Mouse (Mus musculus) liver, embryonic 15.5 days (tissue): ENCODE results near the gene Pnpla1. TPM values are rescaled to one million over a fixed set of nuclear protein-coding genes. Genes with fewer than 3 reads are reported as not detected.

Experiments
- ATAC-seq: fragments of 200-750 bp; cut with Nextera tagmentation; 2 replicates; pipeline ENCODE4 v1.8.0; 2017; ENCODE audit warnings: moderate number of reproducible peaks, mild to moderate bottlenecking, moderate library complexity; ENCODE audit not compliant: insufficient read depth
- H3K27ac ChIP-seq: fragments of 300-500 bp; sonication (generic); replicated peaks from 2 replicates; pipeline ENCODE4 v1.5.1; 2015; ENCODE audit warnings: mild to moderate bottlenecking, inconsistent platforms
- H3K27me3 ChIP-seq: fragments of 300-500 bp; sonication (generic); 2 replicates; pipeline ENCODE4 v1.6.1; 2015; ENCODE audit warnings: mild to moderate bottlenecking, inconsistent platforms
- H3K36me3 ChIP-seq: fragments of 300-500 bp; sonication (generic); replicated peaks from 2 replicates; pipeline ENCODE4 v1.6.1; 2015; ENCODE audit warnings: moderate library complexity, mild to moderate bottlenecking, inconsistent platforms
- H3K4me1 ChIP-seq: fragments of 300-500 bp; sonication (generic); replicated peaks from 2 replicates; pipeline ENCODE4 v1.6.1; 2015; ENCODE audit warnings: inconsistent platforms
- H3K4me2 ChIP-seq: fragments of 300-500 bp; sonication (generic); 2 replicates; pipeline ENCODE4 v1.6.1; 2015; ENCODE audit warnings: moderate library complexity, mild to moderate bottlenecking, inconsistent platforms
- H3K4me3 ChIP-seq: fragments of 300-500 bp; sonication (generic); replicated peaks from 2 replicates; pipeline ENCODE4 v1.5.1; 2015; ENCODE audit warnings: mild to moderate bottlenecking, inconsistent platforms
- H3K9ac ChIP-seq: fragments of 300-500 bp; sonication (generic); 2 replicates; pipeline ENCODE4 v1.6.1; 2015; ENCODE audit warnings: moderate library complexity, mild to moderate bottlenecking, inconsistent platforms
- H3K9me3 ChIP-seq: fragments of 300-500 bp; sonication (generic); replicated peaks from 2 replicates; pipeline ENCODE4 v1.6.1; 2016; ENCODE audit warnings: inconsistent platforms
- WGBS: fragments of 180-500 bp; shearing (Covaris S2); methylation state at CpG from one replicate; pipeline ENCODE4 v1.1.7; 2015; ENCODE audit warnings: mixed read lengths; ENCODE audit not compliant: insufficient replicate concordance; 5-methylcytosine and 5-hydroxymethylcytosine counted together
- polyA plus RNA-seq: library from polyadenylated mRNA; unstranded; fragments of >200 nt; fragmentation: Nextera tagmentation; extraction: Ambion mirVana; gene quantifications from 2 replicates; pipeline ENCODE4 v1.2.1, GENCODE M21; 2015

Gene Pnpla1
- polyA plus RNA-seq, 1 experiment from 2014 or later, result 0.06 TPM

DNA sequence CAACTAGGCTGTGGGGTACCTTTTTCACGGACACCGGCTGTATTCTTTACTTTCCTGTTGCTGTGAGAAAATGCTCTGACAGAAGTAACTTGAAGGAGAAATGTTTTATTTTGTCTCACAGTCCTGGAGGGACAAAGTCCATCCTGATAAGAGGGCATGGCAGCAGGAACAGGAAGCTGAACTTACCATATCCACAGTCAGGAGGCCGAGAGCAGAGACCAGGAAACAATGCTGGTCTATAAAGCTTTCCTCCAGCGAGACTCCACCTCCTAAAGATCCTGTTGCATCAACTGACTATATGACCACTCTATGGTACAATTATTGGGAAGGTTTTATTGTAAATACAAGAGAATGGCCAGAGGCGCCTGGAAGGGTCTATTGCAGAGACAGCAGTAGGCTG lies 14.5 kb upstream of the Pnpla1 start:
- no peaks in the 10 kb centered on the region for H3K27me3 ChIP-seq
- H3K9me3 ChIP-seq, result no peaks in the 10 kb centered on the region
- no peak overlapping the region for H3K4me3 ChIP-seq
- H3K4me1 ChIP-seq, result peaks cover 18% of the 10 kb centered on the region
- no peak overlapping the region for H3K27ac ChIP-seq
- peaks cover 23% of the 10 kb centered on the region for H3K36me3 ChIP-seq
- ATAC-seq, result no peak
- no peak overlapping the region for H3K4me2 ChIP-seq
- WGBS, result 68% methylated on average over 5 of the region's 5 CpGs
- H3K9ac ChIP-seq, result no peak overlapping the region

DNA sequence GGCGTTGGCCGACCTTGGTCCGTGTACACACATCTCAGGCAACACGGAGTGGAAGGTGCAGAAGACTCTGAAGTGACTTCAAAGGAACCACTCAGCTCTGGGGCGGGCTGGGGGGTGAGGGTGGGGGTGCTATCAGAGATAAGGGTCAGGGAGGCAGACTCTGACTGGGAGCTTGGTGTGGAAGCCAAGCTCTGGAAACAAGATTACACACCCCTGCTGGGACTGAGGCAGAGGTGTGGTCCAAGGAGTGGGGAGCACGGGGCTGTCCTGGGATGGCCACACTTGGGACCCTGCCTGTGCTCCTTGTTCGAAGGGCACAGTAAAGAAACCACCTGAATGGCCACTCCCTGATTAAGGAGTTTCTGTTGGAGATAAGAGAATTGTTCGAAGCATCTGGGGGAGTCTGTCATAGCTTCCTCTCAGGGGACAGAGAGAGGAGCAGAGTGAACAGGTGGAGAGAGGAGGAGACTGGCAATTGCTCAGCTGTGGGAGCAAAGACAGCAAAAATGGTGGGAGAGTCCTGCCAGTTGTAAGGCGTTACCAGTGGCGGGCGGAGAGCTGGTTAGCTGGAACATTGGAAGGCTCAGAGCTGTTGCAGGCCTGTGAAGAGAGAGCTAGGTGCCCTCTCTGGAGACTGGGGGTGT lies 11.1 kb upstream of the Pnpla1 start:
- H3K4me2 ChIP-seq, result peak overlapping the region; percentile 24; the same call in 1 of the 2 replicates
- no peaks in the 10 kb centered on the region for H3K36me3 ChIP-seq
- H3K4me3 ChIP-seq, result no peak overlapping the region
- no peak overlapping the region for H3K9ac ChIP-seq
- no peaks in the 10 kb centered on the region for H3K9me3 ChIP-seq
- no peaks in the 10 kb centered on the region for H3K27me3 ChIP-seq
- H3K4me1 ChIP-seq, result peaks cover 24% of the 10 kb centered on the region
- 20% methylated on average over 11 of the region's 11 CpGs for WGBS
- no peak overlapping the region; the same call in 1 of the 2 replicates for H3K27ac ChIP-seq
- peak; percentile 66 for ATAC-seq

DNA sequence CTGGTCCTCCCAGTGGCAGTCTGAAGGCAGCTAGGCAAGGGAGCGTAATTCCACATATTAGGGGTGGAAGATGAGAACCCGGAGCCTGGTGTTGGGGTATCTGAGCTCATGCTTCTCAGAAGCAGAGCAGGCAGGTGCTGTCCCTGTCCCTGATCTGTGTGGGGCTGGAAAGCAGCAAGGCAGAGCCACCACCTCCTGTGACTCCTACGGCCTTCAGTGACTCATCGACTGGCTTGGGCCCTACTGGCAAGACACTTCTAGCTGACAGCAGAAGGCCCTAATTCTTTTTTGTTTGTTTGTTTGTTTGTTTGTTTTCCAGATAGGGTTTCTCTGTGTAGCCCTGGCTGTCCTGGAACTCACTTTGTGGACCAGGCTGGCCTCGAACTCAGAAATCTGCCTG lies 7.7 kb upstream of the Pnpla1 start:
- 82% methylated on average over 5 of the region's 5 CpGs for WGBS
- Histone ChIP-seq H3K27ac (no peak overlapping the region), H3K36me3 (no peaks in the 10 kb centered on the region), H3K4me2 (no peak overlapping the region), H3K4me1 (peaks cover 24% of the 10 kb centered on the region), H3K27me3 (no peaks in the 10 kb centered on the region), H3K9ac (no peak overlapping the region), H3K4me3 (no peak overlapping the region), H3K9me3 (no peaks in the 10 kb centered on the region)
- ATAC-seq, result no peak

DNA sequence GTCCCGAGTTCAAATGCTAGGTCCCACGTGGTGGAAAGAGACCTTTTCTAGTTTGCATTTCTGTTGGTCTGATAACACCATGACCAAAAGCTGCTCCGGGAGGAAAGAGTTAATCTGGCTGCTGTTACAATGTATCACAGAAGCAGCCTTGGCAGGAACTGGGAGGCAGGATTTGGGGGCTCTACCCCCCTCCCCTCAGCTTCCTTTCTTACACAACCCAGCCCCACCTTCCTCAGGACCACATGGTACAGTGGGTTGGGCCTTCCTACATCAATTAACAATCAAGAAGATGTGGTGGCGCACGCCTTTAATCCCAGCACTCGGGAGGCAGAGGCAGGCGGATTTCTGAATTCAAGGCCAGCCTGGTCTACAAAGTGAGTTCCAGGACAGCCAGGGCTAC lies 3.8 kb upstream of the Pnpla1 start:
- no peak for ATAC-seq
- 69% methylated on average over 7 of the region's 7 CpGs for WGBS
- H3K27me3 ChIP-seq, result peaks cover 10% of the 10 kb centered on the region; the same call in 1 of the 2 replicates

DNA sequence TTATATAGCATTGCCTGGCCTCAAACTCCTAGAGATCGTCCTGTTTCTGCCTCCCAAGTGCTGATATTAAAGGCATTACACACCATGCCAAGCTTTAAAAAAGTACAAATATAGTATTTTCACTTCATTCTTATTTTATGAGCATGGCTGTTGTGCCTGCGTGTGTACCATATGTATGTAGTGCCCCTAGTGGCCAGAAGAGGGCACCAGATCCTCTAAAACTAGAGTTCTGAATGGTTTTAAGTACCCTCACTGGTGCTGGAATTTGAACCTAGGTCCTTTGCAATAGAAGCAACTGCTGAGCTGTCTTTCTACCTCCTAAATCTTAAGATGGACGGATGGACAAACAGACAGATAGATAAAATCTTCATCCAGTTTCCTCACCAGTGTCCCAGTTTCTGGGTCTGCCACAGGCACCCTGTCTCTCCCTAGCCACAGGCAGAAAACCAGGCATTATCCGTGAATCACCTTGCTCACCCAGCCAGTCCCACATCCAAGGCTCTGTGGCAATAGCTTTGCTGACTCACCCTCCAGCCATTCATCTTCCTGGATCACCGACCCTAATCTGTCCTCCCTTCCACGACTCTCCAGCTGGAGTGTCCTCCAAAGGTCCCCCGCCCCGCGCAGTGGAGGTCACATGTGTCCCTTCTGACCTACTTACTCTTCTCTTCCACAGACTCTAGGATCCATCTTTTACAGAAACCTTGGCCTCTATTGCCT lies 2.9 kb upstream of the Pnpla1 start:
- no peak overlapping the region for H3K4me2 ChIP-seq
- no peak overlapping the region for H3K27ac ChIP-seq
- no peaks in the 10 kb centered on the region for H3K9me3 ChIP-seq
- no peak for ATAC-seq
- no peak overlapping the region for H3K9ac ChIP-seq
- WGBS, result 63% methylated on average over 9 of the region's 9 CpGs
- peaks cover 6% of the 10 kb centered on the region; the same call in 1 of the 2 replicates for H3K4me1 ChIP-seq
- no peaks in the 10 kb centered on the region for H3K36me3 ChIP-seq
- no peak overlapping the region for H3K4me3 ChIP-seq
- H3K27me3 ChIP-seq, result peaks cover 10% of the 10 kb centered on the region; the same call in 1 of the 2 replicates

More for the DNA sequence above, 3.8 kb upstream of the Pnpla1 start:
- H3K27ac ChIP-seq, result no peak overlapping the region
- H3K9me3 ChIP-seq, result no peaks in the 10 kb centered on the region
- no peaks in the 10 kb centered on the region for H3K36me3 ChIP-seq
- H3K4me1 ChIP-seq, result peaks cover 8% of the 10 kb centered on the region
- no peak overlapping the region for H3K4me3 ChIP-seq
- no peak overlapping the region for H3K4me2 ChIP-seq
- H3K9ac ChIP-seq, result no peak overlapping the region

DNA sequence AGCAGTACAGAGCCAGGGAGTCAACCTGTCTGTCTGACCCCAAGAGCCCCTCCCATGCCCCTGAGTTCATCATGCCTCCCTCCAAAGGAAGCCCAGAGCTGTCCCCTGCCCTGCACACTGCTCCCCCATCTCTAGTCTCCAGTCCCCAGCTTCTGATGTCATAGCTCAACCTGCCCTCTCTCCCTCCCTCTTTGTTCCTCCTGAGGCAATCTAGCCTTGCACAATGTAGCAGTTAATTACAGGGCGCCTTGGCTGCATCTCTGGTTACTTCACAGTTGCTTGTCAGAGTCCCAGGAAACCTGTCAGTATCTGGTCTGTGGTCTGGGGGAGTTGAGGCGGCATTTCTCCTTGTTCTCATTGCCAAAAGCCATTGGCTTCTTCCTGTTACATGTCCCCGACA lies 2.2 kb upstream of the Pnpla1 start:
- WGBS, result 35% methylated on average over 3 of the region's 3 CpGs
- H3K27me3 ChIP-seq, result peaks cover 10% of the 10 kb centered on the region; the same call in 1 of the 2 replicates
- no peaks in the 10 kb centered on the region for H3K36me3 ChIP-seq
- no peak overlapping the region for H3K4me2 ChIP-seq
- no peak for ATAC-seq
- no peak overlapping the region for H3K4me3 ChIP-seq
- no peak overlapping the region; the same call in 1 of the 2 replicates for H3K27ac ChIP-seq
- H3K9ac ChIP-seq, result no peak overlapping the region
- H3K4me1 ChIP-seq, result peaks cover 6% of the 10 kb centered on the region; the same call in 1 of the 2 replicates
- no peaks in the 10 kb centered on the region for H3K9me3 ChIP-seq

DNA sequence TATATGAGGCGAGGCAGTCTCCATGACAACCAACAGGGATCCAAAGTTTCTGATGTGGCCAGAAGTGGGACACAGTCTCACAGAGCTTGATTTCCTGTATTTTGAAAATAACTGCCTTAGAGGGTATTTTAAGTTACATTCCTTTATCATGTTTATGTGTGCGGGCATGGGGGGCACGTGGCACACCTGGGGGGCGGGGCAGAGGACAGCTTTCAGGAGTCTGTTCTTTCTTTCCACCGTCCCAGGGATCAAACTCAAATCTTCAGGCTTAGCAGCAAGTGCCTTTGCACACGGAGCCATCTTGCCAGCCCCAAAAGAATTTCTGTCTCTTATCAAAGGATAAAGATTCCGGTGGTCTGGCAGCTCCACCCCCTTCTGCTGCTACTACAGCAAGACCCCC lies 5.7 kb downstream of the Pnpla1 start:
- Histone ChIP-seq H3K36me3 (no peaks in the 10 kb centered on the region), H3K27me3 (peaks cover under 1% of the 10 kb centered on the region; the same call in 1 of the 2 replicates), H3K4me2 (no peak overlapping the region), H3K27ac (no peak overlapping the region), H3K9ac (no peak overlapping the region), H3K4me1 (peaks cover 4% of the 10 kb centered on the region; the same call in 1 of the 2 replicates), H3K9me3 (no peaks in the 10 kb centered on the region), H3K4me3 (no peak overlapping the region)
- 51% methylated on average over 7 of the region's 7 CpGs for WGBS
- ATAC-seq, result no peak

DNA sequence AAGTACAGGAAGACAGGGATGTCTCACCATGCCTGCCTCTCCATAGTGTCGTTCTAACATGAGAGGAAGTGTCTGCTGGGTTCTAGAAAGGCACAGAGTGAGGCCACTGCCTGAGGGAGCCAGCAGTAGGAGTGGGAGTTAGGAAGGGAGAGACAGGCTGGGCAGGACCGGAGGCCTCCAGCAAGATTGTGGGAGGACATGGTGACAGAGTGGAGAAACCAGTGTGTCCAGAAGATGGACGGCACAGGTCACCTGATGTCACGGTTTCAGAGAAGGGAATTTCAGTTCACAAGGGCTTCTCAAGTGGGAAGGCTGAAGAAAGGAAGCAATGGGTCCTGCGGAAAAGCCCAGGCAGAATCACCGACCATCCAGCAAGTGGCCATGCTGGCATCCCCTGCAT lies 6.3 kb downstream of the Pnpla1 start:
- no peak for ATAC-seq
- Histone ChIP-seq H3K9ac (no peak overlapping the region), H3K9me3 (no peaks in the 10 kb centered on the region), H3K4me3 (no peak overlapping the region), H3K36me3 (no peaks in the 10 kb centered on the region), H3K27ac (no peak overlapping the region), H3K4me2 (no peak overlapping the region), H3K4me1 (peaks cover 4% of the 10 kb centered on the region; the same call in 1 of the 2 replicates), H3K27me3 (no peaks in the 10 kb centered on the region; the same call in 1 of the 2 replicates)
- 65% methylated on average over 6 of the region's 6 CpGs for WGBS

DNA sequence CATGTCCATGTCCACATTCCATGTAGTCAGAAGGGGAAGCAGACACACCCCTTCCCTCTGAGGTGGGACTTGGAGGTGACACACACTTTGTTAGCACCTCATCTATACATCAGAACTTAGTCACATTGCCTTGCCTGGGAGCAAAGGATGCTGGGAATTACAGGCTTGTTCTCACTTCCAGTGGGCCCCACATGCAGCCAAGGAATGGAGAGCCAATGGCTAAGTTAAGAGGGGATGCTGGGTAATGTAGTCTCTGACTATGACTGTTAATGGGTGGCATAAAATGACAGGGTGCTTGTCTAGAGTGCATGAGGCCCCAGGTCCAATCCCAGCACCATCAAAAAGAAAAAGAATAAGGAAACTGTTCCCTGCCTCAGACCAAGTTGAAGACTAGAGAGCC lies 8.7 kb downstream of the Pnpla1 start:
- ATAC-seq, result no peak
- Histone ChIP-seq H3K4me2 (no peak overlapping the region), H3K4me3 (no peak overlapping the region), H3K4me1 (peaks cover 6% of the 10 kb centered on the region; the same call in 1 of the 2 replicates), H3K27me3 (peaks cover 3% of the 10 kb centered on the region; the same call in 1 of the 2 replicates), H3K27ac (no peak overlapping the region), H3K9ac (no peak overlapping the region), H3K36me3 (no peaks in the 10 kb centered on the region), H3K9me3 (no peaks in the 10 kb centered on the region)

DNA sequence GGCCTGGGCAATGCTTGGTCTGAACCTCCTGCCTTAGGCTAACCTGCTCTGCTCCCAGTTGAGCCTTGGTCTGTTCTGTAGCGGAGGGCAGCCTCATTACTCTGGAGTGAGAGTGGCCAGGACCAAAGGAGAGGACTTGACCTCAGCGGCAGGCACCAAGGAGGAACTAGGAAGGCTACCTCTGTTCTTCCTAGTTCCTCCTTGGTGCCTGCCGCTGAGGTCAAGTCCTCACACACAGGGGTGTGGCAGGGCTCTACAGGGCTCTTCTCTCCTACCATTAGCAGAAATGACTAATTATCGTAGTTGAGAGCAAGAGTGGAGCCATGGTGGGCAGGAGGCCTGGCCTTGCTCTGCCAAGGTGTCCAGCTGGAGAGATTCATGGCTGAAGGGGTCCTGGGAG lies 9.2 kb downstream of the Pnpla1 start:
- no peak overlapping the region for H3K27ac ChIP-seq
- no peak for ATAC-seq
- H3K4me1 ChIP-seq, result peaks cover 8% of the 10 kb centered on the region; the same call in 1 of the 2 replicates
- no peak overlapping the region for H3K9ac ChIP-seq
- no peak overlapping the region for H3K4me3 ChIP-seq
- no peaks in the 10 kb centered on the region for H3K9me3 ChIP-seq
- H3K36me3 ChIP-seq, result no peaks in the 10 kb centered on the region
- H3K27me3 ChIP-seq, result peaks cover 5% of the 10 kb centered on the region; the same call in 1 of the 2 replicates
- 41% methylated on average over 4 of the region's 4 CpGs for WGBS
- H3K4me2 ChIP-seq, result no peak overlapping the region

DNA sequence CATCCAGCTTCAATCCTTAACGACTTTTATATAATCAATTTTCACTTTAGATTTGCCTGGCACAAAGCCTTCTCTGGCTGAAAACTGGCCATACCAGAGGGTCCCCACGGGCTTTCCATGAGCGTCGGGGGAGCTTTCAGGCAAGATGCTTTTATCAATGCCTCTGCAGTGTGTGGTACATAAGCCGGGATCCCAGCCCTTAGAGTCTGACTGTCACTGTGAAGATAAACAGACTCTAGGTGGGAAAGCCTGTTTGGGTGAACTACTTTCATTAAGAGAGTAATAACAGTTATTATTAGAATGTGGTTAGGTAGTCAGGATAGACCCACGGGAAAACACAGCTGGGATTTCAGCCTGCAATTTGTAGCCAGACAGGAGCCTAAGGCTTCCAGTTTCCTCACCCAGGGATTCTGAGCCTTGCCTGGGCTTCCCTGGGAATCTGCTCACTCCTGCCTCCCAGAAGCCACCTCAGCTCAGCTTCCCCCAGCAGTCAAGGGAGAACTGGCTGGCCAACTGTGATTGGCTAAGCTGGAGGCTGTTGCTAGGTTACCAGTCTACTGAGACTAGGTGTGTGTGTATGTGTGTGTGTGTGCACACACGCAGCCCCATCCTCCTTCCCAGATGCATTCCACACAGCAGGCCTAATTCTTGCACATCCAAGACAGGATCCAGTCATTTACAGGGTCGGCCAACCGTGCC lies 11.3 kb downstream of the Pnpla1 start:
- ATAC-seq, result no peak
- Histone ChIP-seq H3K9ac (no peak overlapping the region), H3K9me3 (no peaks in the 10 kb centered on the region), H3K36me3 (no peaks in the 10 kb centered on the region), H3K4me3 (no peak overlapping the region), H3K4me1 (peaks cover 8% of the 10 kb centered on the region; the same call in 1 of the 2 replicates), H3K27ac (no peak overlapping the region), H3K27me3 (peaks cover 8% of the 10 kb centered on the region; the same call in 1 of the 2 replicates), H3K4me2 (no peak overlapping the region)
- 55% methylated on average over 9 of the region's 9 CpGs for WGBS
